Mouse (Mus musculus) NIH3T3 (cell line): ENCODE data around the gene Pde10a.

ENCODE experiments used
- DNase-seq: peaks from one replicate; pipeline ENCODE4 v3.0.0-alpha.2; 2012; ENCODE audit warnings: low read depth

Pde10a gene

DNA sequence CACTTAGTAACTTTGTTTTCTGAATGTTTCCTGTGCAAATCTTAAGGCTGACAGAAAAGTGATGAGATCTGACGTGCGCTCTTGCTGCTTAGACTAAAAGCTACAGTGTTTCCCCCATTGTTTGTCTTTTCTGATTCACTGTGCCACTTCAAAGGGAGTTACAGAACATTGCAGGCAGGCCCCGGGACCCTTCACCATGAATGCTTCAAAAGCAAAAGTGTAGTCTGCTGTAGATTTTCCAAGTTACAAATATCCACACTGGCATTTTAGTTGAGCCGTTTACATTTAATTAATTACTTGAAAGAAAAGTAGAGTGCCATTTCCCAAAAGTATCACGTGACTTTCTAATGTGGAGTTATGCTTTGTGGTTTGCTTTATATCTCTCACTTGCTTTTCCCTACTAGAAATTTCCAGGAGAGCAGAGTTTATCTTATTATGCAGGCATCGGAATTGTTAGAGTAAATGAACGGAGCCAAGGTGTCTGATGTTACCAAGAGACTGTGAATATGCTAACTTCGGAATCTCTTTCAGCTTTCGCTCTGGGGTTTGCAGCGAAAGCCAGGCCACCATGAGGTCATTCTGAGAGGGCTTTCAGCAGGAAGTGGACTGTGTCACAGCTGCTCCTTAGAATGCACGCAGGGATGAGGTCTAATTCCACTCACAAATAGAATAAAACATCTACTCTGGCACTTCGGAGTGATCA, 447.1 kb downstream of the Pde10a start:
- no peak for DNase-seq

DNA sequence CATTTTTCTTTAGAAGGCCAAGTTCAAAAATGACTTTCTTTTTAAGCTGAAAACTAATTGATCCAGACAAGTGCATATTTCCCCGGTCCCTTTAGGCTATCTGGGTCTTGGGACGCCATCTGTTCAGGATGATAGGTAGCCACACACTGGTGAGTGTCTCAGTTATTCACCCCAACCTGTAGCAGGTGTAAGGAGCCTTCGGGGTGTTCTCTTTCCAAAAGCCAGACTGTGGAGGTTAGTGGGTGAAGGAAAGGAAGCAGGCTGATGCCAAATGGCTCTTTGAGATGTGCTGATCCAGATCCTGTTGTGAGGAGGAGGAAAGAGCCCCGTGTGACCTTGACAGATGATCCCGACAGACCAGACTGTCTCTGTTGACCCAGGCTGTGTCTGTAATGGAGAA, 448.2 kb downstream of the Pde10a start:
- no peak for DNase-seq

DNA sequence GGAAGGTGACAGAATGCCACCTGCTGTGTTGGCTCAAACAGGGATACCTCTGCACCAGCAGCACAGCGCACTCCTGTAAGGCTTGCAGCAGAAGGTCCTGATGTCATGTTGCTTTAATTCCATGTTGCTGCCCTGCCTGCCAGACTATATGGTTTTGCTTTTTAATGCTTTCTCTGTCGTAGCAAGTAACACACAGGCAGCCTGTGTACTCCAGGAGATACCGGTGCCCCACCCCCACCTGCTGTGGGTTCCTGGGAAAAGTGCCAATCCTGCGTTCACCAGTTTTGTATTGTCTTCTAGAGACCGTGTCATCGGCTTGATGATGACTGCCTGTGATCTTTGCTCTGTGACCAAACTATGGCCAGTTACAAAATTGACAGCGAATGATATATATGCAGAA, 449.3 kb downstream of the Pde10a start:
- no peak for DNase-seq

DNA sequence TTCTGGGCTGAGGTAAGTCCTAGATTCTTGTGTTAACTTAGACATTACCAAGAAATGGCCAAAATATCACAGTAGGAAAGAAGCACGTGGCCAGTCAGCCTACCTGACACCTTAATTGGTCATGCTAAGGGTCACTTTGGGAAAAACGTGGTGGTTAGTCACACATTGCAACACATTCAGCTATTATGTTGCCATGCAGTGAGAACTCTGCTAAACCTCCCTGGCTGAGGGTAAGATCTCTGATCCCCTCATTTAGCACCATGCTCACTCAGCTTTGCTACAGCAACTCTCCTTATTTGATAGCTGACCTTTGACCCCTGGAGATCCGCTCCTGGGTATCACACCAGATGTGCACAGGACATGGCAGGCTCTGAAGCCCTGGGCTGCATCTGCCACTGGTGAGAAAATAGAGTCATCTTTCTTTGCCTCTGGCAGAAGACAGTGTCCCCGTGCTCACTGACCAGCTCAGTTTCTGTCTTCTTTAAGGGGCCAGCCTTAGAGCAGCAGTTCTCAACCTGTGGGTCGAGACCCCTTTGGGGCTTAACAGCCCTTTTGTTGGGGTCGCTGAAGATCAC, 449.7 kb downstream of the Pde10a start:
- peak; percentile 12 for DNase-seq

DNA sequence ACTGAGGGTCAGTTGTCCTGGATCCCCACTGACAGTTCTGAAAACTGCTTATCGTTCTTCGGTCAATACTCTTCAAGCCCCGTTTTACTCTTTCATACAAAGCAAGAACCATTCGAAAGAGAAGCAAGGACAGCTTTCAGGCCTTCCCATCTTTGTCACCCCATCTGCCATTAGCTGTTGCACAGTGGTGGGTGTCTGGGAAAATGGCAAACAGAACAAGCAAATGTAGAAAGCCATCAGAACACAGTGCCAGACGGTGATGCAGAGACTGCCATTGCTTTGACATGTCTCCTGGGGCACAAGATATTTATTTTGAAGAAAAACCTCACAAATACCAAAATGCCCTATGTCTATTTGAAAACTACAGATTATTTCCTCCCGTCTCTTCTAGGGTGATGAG, 451.6 kb downstream of the Pde10a start:
- DNase-seq: no peak

DNA sequence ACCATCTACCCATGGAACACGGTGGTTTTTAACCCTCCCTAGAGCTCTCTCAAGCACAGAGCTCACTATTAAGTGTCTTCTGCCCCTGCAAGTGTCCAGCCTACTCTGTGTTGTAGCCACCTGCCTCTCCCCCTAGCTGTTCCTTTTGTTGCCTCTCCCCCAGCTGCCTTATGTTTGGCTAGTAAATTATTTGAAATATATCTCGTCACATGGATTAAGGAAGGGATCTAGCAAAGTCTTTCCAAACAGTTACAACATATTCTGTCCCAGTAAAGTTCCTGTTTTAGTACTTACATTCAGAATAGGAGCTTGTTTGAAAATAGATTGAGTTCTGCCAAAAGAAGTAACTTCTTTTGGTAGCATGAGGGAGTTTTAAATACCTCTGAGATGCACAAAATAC, 452.1 kb downstream of the Pde10a start:
- DNase-seq: no peak

DNA sequence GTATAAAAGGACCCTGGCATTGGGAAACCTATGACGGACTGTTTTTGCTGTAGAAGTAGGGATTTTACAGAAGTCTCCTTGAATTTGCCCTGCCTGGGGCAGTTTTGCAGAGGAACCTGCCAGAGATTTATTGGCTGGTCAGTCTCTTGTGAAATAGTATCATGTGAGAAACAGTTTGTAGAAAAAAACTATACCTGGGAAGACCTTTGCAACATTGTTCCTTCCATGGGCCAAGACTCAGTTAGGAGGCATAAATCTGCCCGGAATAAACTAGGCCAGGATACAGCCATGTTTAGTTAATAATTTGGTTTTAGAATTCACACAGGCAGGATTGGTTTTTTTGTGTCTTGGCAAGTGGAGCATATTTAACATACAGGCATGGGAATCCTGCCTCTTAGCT, 458.4 kb downstream of the Pde10a start:
- no peak for DNase-seq

DNA sequence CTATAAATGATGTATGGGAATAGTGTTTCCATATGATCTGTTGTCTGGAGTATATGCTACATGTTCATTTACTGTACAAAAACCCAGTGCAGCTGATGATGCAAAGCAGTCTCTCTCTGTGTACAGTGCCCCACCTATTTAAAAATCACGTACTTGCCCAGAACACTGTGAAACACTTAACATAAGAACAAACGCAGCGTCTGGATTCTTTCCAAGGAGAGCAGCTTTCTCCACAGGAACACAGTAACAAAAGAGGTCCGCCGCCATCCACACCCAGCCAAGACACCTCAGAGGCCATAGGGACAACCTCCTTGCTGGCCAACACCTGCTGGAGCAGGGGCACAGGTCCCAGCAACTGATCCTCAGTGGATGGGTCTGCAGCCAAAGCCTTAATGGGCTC, 460.5 kb downstream of the Pde10a start:
- no peak for DNase-seq

DNA sequence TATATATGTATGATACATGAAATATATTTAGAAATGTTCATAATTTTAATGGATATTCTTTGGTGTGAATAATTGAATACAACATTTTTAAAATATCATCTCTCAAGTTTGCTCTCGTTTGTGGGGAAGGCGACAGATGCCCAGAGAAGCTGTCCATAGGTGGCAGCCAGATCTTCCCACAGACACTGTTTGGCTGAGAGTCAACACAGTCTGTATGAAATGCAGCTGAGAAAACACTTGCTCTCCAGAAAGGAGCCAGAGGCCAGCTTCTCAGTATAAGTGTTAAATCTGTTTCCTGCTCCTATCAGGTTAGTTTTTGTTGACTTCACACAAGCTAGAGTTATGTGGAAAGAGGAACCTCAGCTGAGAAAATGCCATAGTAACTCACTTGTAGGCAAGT, 461.4 kb downstream of the Pde10a start:
- no peak for DNase-seq

DNA sequence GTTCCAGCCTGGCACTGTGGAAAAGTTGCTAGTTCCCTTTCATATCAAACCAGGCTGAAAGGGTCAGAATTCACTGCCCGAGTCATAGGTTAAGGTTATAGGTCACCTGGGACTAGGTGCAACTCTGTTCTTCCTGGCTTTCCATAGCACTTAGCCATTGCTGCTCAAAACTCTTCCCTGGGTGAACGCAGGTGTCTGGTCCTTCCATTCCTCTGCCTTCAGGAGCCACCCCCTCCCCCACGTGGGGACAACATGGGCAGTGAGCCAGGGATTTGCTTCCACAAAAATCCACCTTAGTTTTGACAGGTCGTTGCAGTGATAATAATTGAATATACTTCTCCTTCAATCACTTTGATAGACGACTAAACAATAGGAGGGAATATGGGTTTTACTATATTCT, 462.2 kb downstream of the Pde10a start:
- no peak for DNase-seq

DNA sequence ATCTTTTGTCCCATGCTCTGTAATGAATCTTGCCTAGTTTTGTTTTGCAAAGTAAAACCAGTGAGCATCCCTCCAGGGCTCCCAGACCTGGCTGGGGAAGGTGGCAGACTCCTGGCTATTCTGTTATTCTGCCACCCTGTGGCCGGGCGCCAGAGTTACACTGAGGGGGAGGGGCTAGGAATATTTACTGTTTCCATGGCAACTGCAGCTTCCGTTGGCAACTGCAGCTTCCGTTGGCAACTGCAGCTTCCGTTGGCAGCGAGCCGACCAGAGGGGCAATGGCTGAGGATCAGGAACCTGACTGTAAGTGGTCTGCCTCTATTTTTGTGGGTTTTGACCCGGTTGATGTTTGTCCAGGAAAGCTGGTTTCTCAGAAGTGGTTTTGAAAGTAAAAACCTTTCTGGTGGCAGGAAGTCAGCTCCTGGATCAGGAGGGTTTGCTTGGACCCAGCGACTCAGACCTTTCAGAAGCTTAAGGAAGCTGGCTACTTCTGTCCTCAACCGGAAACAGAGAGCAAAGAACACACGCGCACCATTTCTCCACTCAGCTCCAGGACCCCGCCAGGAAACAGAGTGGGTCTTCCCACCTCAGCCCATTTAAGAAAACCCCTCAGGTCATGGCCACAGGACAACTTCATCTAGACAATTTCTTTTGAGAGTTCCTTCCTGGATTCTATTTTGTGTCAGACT, 463.1 kb downstream of the Pde10a start, which contains the start of gene 1700010I14Rik:
TSS of gene 1700010I14Rik (plus strand) at position 215 of the 689 bp plus-strand sequence.
- peak; percentile 92 for DNase-seq

DNA sequence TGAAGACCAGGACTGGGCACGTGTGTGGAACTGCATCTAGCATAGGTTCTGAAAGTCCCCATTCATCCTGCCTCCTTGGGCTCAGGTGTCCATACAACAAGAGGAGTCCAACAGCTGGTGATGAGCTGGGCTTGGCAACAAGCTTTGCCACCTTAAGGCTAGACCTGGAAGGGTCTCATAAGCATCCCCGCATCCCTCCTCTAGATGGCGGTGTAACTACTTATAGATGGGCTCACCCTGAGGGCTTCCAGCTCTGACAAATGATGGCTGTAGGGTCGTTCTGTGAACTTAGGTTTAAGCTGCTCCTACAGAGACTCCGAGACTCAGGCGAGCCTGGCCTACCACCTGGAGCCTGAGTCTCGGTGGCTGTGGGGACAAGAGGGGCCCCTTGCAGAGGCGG, 466.0 kb downstream of the Pde10a start:
- DNase-seq: peak; percentile 39

DNA sequence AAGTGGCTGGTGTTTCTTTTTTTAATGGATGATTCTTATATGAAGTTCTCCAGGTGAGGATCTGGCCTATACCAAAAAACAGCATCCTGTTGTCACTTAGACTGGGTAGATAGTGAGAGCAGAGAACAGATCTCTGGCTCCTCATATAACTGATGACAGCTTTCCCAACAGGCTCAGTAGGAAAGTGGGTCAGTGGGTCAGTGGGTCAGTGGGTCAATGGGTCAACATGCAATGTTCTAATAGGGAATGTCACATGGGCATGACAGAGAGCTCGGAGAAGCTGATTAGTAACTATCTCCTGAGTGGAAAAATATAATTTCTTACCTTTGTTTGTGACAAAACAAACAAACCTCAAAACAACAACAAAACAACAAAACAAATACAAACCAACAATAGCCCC, 470.2 kb downstream of the Pde10a start:
- DNase-seq: no peak

DNA sequence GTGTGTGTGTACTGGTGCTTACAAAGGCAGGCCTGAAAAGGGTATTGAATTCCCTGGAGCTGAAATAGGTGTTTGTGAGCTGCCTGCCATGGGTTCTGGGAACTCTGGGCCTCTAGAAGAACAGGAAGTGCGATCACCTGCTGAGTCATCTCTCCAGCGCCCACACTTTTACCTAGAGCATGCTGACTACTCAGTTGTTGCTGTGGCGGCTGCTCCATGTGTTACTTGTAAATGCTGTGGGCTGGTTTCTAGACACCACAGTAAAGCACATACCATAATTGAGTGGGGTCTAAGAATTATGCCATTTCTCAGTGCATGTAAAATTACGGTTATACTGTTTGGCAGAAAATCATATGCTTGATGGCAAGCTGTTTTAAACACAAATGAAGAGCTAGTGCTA, 477.3 kb downstream of the Pde10a start:
- DNase-seq: no peak

DNA sequence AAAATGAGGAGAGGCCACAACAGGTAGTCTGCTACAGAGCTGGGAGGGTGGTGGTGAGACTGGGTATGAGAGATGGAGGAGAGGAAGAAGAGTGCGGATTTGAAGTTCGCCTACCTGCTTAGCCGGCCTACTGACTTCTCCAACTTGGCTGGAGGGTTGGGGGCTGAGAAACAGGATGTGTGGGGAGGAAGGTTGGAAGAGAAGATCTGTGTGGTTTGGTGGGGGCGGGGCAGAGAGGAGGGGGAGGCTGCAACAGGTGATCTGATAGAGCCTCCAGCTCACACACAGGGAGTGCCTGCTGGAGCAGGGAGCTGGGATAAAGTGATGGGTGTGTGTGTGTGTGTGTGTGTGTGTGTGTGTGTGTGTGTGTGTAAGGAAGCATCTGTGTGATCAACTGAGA, 479.3 kb downstream of the Pde10a start:
- no peak for DNase-seq

DNA sequence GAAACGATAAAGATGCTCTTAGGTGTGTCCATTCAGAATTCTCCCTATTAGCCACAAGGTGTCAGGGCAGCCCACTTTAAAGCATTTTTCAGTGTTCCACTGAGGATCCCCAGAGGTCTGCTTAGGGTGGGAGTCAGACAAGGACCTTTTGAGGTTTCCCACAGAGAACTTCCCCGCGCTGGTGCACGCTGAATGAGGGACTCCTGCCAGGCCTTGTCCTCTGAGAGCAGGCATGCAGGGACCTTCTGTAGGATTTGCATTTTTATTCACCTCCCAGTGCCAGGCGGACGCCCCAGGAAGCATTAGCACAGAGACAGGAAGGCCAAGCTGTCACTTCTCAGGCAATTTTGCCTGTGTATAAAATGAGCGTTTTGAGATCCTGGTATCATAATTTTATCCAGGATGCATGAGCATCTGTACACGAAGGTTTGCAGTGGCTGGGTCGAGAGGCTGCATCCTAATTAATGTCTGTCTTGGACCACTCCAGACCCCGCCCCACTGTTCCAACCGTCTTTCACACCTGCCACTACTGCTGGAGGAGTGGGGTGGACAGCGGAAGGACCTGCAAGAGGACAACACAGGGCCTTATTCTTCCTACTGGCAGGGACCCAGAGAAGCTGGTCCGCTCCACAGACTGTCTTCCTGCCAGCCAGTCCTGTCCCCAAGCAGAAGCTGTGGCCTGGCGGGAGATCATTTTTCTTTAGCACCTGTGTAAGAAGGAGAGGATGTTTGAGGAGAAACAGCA, 498.2 kb downstream of the Pde10a start:
- DNase-seq: no peak

DNA sequence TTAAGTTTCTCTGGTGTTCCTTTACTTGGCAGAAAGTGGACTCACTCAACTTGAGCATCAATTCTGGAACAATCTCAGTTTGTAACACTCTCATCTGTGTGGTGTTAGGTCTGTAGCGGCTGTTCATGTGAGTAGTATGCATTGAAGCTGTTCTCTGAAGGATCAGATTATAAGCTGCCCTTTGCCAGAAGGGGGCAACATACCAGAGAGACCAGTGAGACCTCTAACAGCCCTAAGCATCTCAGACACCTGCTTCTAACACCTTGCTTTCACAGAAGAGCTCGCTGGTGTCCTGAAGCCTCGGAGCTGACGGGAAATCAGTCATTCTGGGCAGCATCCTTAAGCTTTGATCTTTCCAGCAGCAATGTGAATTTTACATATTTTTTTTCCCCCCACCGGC, 505.0 kb downstream of the Pde10a start:
- no peak for DNase-seq

DNA sequence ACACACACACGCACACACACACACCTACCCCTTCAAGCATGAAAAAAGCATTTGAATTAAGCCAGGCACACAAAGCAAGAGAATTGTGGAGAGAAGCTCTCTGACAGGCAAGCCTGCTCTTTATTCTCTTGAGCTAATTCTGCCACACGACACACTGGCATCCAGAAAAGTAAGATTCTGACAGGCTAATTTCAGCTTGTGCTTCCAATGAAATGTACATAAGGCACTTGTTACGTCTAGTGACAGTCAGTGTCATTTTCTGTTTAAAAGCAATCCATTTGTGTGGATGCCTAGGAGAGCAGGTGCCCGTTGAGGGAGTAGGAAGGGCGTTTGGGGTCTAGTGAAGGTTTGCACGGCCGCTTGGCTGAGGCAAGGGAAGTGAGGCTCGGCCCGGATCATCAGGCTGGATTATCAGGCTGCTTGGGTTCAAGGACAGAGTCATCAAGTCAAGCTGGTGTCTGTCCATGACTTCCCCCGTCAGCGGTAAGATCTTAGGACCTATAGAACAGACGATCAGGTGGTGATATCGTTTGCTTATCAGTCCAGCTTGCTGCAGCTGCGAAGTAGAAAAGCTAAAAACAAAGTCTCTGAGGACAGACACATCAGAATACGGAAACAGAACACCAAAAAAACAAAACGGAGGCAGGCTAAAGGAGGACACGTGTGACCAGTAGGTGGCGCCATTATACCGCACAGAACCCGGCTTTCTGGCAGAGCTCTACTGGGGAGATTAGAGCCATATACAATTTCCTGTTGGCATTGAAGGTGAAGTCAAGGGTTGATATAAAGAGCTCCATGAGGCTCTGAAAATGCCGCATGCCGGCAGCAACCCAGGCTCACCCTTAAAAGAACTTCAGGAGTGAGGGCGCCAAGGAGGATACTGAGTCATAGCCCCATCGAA, 506.3 kb downstream of the Pde10a start:
- peak; percentile 85 for DNase-seq

DNA sequence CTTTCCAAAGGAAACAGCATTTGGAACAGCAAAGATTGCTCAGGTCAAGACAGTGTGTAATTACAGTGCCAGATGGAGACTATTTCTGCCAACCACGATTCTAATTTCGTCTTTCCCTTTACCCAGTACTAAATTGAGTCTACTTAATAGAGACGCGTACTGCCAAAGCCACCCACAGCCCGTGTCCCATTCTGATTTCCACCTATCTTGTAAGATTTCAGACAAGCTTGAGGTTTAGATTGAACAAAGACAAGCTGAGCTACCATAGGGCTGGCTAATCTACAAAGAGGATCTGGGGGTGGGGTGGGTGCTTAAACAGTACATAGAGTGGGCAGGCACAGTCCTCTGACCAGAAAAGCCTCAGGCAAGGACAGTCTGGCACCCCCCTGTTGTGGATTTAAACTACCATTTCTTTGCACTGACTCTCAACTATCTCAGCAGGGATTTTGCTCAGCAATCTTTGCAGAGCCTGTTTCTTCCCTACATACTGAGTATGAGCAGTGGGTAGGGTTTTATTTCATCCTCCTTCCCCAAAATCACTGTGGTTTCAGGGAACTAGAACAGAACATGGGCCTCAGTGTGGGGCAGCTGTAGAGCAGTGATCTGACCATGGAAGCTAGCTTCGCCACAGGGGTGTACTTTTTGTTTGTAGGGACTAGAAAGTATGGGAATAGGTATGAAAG, 507.3 kb downstream of the Pde10a start:
- no peak for DNase-seq

DNA sequence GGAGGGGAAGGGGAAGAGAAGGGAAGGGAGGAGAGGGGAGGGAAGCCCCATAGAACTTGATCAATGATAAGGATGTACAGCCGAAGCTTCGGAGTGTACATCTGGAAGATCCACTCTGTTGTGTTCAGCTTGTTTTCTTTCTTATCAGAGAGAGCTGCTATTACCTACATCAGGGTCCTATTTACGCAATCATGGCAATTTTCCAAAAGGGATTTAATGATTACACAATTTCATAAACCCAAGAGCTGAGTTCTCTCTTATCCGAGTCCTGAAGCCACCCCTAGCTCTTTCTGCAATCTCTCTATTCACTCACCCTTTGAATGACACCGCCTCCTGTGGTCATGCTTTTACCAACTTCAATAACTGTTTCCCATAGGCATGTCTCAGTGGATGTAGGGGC, 508.3 kb downstream of the Pde10a start:
- peak; percentile 4 for DNase-seq
